Comparison of ENCODE assay signal across 9 mouse cellular contexts in genomic region chr14:24273575-24273974, GRCm38 (mm10). TPM values are rescaled to one million over a fixed set of nuclear protein-coding genes. Genes with fewer than 3 reads are reported as not detected.
A peak's percentile ranks its signal among the peaks of the same experiment; 100 is the strongest.
DNase-seq lines count a peak whose midpoint lies in the region; ATAC-seq and TF ChIP-seq lines count a peak whose summit lies in the region.
"Had no signal": no experiment of that assay in that cellular context is flagged by ENCODE, and none has a peak within 500 bp of the region (broad histone marks: within the 10 kb centered on the region; RNA-seq: fewer than 3 reads in every experiment).

No protein-coding gene starts in this region.

- H3K27me3 ChIP-seq in forebrain, embryonic 14.5 days (replicated peaks; ENCODE audit: control insufficient read depth, insufficient read depth, low read length) = no peaks in the 10 kb centered on the region
- H3K27me3 ChIP-seq in limb, embryonic 14.5 days (ENCODE audit: control insufficient read depth, insufficient read depth, low read length) = no peaks in the 10 kb centered on the region
- no peaks in the 10 kb centered on the region for H3K27me3 ChIP-seq in stomach, embryonic 15.5 days (replicated peaks)

- no peak for TF ChIP-seq POLR2A in limb, embryonic 14.5 days (IDR thresholded peaks at IDR 0.05; ENCODE audit: borderline replicate concordance, extremely low read depth, insufficient read depth, insufficient read length)

- no peak overlapping the region for H3K4me3 ChIP-seq in left cerebral cortex, adult 2 months
- H3K4me3 ChIP-seq in forebrain, embryonic 14.5 days (ENCODE audit: low read depth, low read length) = no peak overlapping the region
- no peak overlapping the region for H3K4me3 ChIP-seq in limb, embryonic 14.5 days (replicated peaks; ENCODE audit: low read length)
- H3K4me3 ChIP-seq in stomach, embryonic 15.5 days (replicated peaks) = no peak overlapping the region

- H3K9me3 ChIP-seq in forebrain, embryonic 14.5 days (replicated peaks; ENCODE audit: control insufficient read depth, low read length) = no peaks in the 10 kb centered on the region
- H3K9me3 ChIP-seq in limb, embryonic 14.5 days (ENCODE audit: control insufficient read depth, low read length) = no peaks in the 10 kb centered on the region
- H3K9me3 ChIP-seq in stomach, embryonic 15.5 days = no peaks in the 10 kb centered on the region

- peak; percentile 54; the same call in 1 of the 2 replicates for ATAC-seq in forebrain, embryonic 14.5 days
- peak; percentile 50; the same call in 1 of the 2 replicates for ATAC-seq in limb, embryonic 14.5 days (ENCODE audit: low FRiP score, low read depth)
- ATAC-seq in stomach, embryonic 15.5 days (ENCODE audit: insufficient read depth, low FRiP score, low read depth) = peak; percentile 2; the same call in 1 of the 2 replicates

- H3K4me2 ChIP-seq in forebrain, embryonic 14.5 days (ENCODE audit: low read length) = no peak overlapping the region
- no peak overlapping the region for H3K4me2 ChIP-seq in limb, embryonic 14.5 days (replicated peaks; ENCODE audit: low read depth, low read length, severe bottlenecking)
- H3K4me2 ChIP-seq in stomach, embryonic 15.5 days = no peak overlapping the region

- H3K4me1 ChIP-seq in forebrain, embryonic 14.5 days (ENCODE audit: control insufficient read depth, insufficient read depth, low read length) = no peaks in the 10 kb centered on the region
- H3K4me1 ChIP-seq in limb, embryonic 14.5 days (ENCODE audit: control insufficient read depth, insufficient read depth, low read length) = peaks cover 12% of the 10 kb centered on the region
- H3K4me1 ChIP-seq in stomach, embryonic 15.5 days = no peaks in the 10 kb centered on the region

- WGBS in forebrain, embryonic 14.5 days = 49% methylated on average over 2 of the region's 2 CpGs
- WGBS in limb, embryonic 14.5 days = 31% methylated on average over 2 of the region's 2 CpGs
- WGBS in stomach, embryonic 15.5 days = 41% methylated on average over 2 of the region's 2 CpGs

- no peak overlapping the region for H3K9ac ChIP-seq in forebrain, embryonic 14.5 days (ENCODE audit: low read length)
- H3K9ac ChIP-seq in limb, embryonic 14.5 days (ENCODE audit: low read depth, low read length, severe bottlenecking) = no peak overlapping the region
- no peak overlapping the region for H3K9ac ChIP-seq in stomach, embryonic 15.5 days

- no peak overlapping the region for H3K27ac ChIP-seq in left cerebral cortex, adult 2 months
- no peak overlapping the region for H3K27ac ChIP-seq in forebrain, embryonic 14.5 days (ENCODE audit: low read depth, low read length)
- H3K27ac ChIP-seq in limb, embryonic 14.5 days (replicated peaks; ENCODE audit: low read depth, low read length) = no peak overlapping the region
- H3K27ac ChIP-seq in stomach, embryonic 15.5 days = no peak overlapping the region

- no peaks in the 10 kb centered on the region for H3K36me3 ChIP-seq in forebrain, embryonic 14.5 days (ENCODE audit: control insufficient read depth, insufficient read depth, low read length)
- H3K36me3 ChIP-seq in limb, embryonic 14.5 days (ENCODE audit: control insufficient read depth, insufficient read depth, low read length) = no peaks in the 10 kb centered on the region
- H3K36me3 ChIP-seq in stomach, embryonic 15.5 days = no peaks in the 10 kb centered on the region

- peak in 1 of 2 experiments; percentile 15 for DNase-seq in left cerebral cortex, adult 2 months (ENCODE audit: extremely low spot score in 1 of 2, low spot score in 2 of 2)
- DNase-seq in left cerebral cortex, postnatal 4 days = no peak
- peak; percentile 24 for DNase-seq in adipocyte (ENCODE audit: low spot score)
- DNase-seq in forebrain, embryonic 14.5 days (ENCODE audit: low spot score) = peak; percentile 75
- DNase-seq in limb, embryonic 14.5 days (ENCODE audit: low spot score) = peak; percentile 77
- no peak for DNase-seq in urinary bladder, postnatal 10 days (ENCODE audit: low spot score)

- intact Hi-C loops in left cerebral cortex, adult 2 months (cut with DNase I) = loop anchor here (1.0 to 2.0 kb wide), 2 partner anchors 91 to 207 kb away; no protein-coding TSS in a partner anchor
- intact Hi-C loops in left cerebral cortex, postnatal 4 days (cut with DNase I) = loop anchor here (5.0 to 10.0 kb wide), 3 partner anchors 91 to 259 kb away; partner anchors contain the start of gene Kcnma1

- peak; percentile 69 for TF ChIP-seq CTCF in left cerebral cortex, adult 2 months (IDR thresholded peaks at IDR 0.05)

RNA-seq across cellular contexts. Expression of gene E330034G19Rik, which starts 19.4 kb away (rescaled TPM):
- not detected for total RNA-seq in left cerebral cortex, adult 2 months (2021)
- total RNA-seq in left cerebral cortex, postnatal 4 days (2021) = not detected
- polyA plus RNA-seq in forebrain, embryonic 14.5 days (2014; fragmentation: Nextera tagmentation; extraction: Ambion mirVana) = not detected in 2 replicates
- not detected in 2 replicates for polyA plus RNA-seq in limb, embryonic 14.5 days (2012; rRNA removed)
- polyA plus RNA-seq in limb, embryonic 14.5 days (2014; fragmentation: Nextera tagmentation; extraction: Ambion mirVana) = not detected in 2 replicates
- polyA plus RNA-seq in stomach, embryonic 15.5 days (2015; fragmentation: Nextera tagmentation; extraction: Ambion mirVana) = not detected in 2 replicates
- total RNA-seq: layer of hippocampus, postnatal 10 days had no signal
- polyA plus RNA-seq: small intestine, adult 2 months had no signal

RNA-seq across cellular contexts. Expression of gene Dlg5, which starts 27.9 kb away (rescaled TPM):
- 10 to 100 TPM; 31.6 to 41.9 TPM for total RNA-seq in left cerebral cortex, adult 2 months (2021)
- 10 to 100 TPM; 81.9 to 94.0 TPM for total RNA-seq in left cerebral cortex, postnatal 4 days (2021)
- polyA plus RNA-seq in forebrain, embryonic 14.5 days (2014; fragmentation: Nextera tagmentation; extraction: Ambion mirVana) = 20.3 and 22.5 TPM in 2 replicates
- polyA plus RNA-seq in limb, embryonic 14.5 days (2012; rRNA removed) = 83.5 and 107 TPM in 2 replicates
- polyA plus RNA-seq in limb, embryonic 14.5 days (2014; fragmentation: Nextera tagmentation; extraction: Ambion mirVana) = 42.6 and 45.4 TPM in 2 replicates
- polyA plus RNA-seq in stomach, embryonic 15.5 days (2015; fragmentation: Nextera tagmentation; extraction: Ambion mirVana) = 13.5 and 15.6 TPM in 2 replicates

Comparison
In these comparisons a context has a peak if more than half of its experiments do, and no peak if none do; other contexts are left out.
1. DNase-seq: peak in adipocyte (single experiment), forebrain, embryonic 14.5 days (single experiment) and limb, embryonic 14.5 days (single experiment); none in left cerebral cortex, postnatal 4 days (single experiment) and urinary bladder, postnatal 10 days (single experiment).
2. ATAC-seq: peak in every context shown above with its lines; median percentile 54 in forebrain, embryonic 14.5 days; 50 in limb, embryonic 14.5 days; 2 in stomach, embryonic 15.5 days.